Mouse (Mus musculus) c-Kit-negative CD71-positive TER-119-positive erythroid progenitor cells, embryonic 14.5 days (primary cell): ENCODE measurements around the gene Krtap1-5.

ENCODE experiments used
- DNase-seq: peaks from one replicate; pipeline ENCODE4 v3.0.0-alpha.2; 2013; ENCODE audit warnings: low read depth, low spot score

Krtap1-5 gene

DNA sequence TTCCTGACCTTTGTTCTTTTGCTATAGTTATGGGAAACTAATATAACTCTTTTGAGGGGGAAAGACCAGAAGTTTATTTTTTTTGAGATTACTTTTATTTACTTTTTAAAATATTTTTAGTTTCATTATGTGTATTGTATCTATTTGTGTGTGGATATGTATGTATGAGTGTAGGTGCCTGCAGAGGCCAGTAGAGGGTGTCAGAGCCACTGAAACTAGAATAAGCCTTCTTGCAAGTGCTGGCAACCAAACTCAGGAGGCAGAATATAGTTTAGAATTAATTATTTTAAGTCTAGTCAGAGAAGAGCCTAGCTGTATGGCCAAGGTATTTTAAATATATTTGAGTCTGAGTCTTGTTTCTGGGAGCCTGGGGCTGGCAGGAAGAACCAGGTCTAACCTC lies 32.9 kb downstream of the Krtap1-5 start:
- DNase-seq, result no peak

DNA sequence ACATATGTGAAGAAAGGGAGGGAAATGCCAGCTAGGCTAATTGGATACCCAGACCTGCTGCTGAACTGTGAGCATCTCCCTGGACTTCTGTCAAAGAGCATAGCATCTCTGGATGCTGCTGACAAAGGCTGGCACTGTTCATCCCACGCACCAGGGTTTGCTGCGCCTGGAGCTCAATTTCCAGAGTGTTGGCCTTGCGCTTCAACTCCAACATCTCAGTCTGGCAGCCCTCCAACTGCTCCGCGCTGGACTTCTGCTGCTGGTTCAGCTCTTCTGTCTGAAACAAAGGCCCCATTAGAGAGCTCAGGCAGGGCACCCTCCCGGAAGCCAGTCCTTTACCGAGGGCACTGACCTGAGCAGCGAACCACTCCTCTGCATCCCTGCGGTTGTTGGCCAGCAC lies 41.1 kb downstream of the Krtap1-5 start:
- DNase-seq, result no peak
